Mouse (Mus musculus) olfactory bulb, adult 2 months (tissue): ENCODE measurements around the gene Slc29a4.

Experiments used
- CTCF ChIP-seq: fragments of 200-500 bp; IDR thresholded peaks from 2 replicates; pipeline ENCODE4 v1.5.1; 2012; ENCODE audit warnings: low read depth, mild to moderate bottlenecking, low read length, moderate library complexity; ENCODE audit not compliant: insufficient read depth
- POLR2A ChIP-seq: fragments of 200-500 bp; IDR thresholded peaks from 2 replicates; pipeline ENCODE4 v1.6.1; 2012; ENCODE audit warnings: mild to moderate bottlenecking, low read depth, low read length, moderate library complexity; ENCODE audit not compliant: insufficient read depth

GRCm38 (mm10) chr5:142649460-142650050 lies 42.8 kb upstream of the Slc29a4 start:
- TF ChIP-seq CTCF (no peak), POLR2A (no peak)
